Mouse (Mus musculus): Measurements from ENCODE around the gene Man1c1. TPM values are rescaled to one million over a fixed set of nuclear protein-coding genes. Genes with fewer than 3 reads are reported as not detected.

Gene Man1c1
- total RNA-seq (2021) = 10 to 100 TPM; 16.7 to 17.9 TPM
- long read RNA-seq, experiment 1, full-length matches to known transcripts = 52 of 57 reads
- long read RNA-seq, experiment 1, partial matches to known transcripts = 1 of 57 reads
- long read RNA-seq, experiment 1, other reads (novel, unspliced or antisense) = 4 of 57 reads
- long read RNA-seq, experiment 2, full-length matches to known transcripts = 59 of 72 reads
- long read RNA-seq, experiment 2, partial matches to known transcripts = 7 of 72 reads
- long read RNA-seq, experiment 2, other reads (novel, unspliced or antisense) = 6 of 72 reads

- DNase-seq (ENCODE audit: low spot score in 2 of 2) = peak; percentile 99
Observed at GRCm38 (mm10) chr4:134703835-134704546, at the start of gene Man1c1. TSS of gene Man1c1 (minus strand) at chr4:134704290.

GRCm38 (mm10) chr4:134753516-134754261 lies 49.6 kb upstream of the Man1c1 start:
- no peak for DNase-seq (ENCODE audit: low spot score in 2 of 2)

- DNase-seq (ENCODE audit: low spot score in 2 of 2) = no peak
Observed at GRCm38 (mm10) chr4:134752911-134753426, 48.9 kb upstream of the Man1c1 start.

- no peak for DNase-seq (ENCODE audit: low spot score in 2 of 2)
Observed at GRCm38 (mm10) chr4:134751682-134752380, 47.7 kb upstream of the Man1c1 start.

- DNase-seq (ENCODE audit: low spot score in 2 of 2) = no peak
Observed at GRCm38 (mm10) chr4:134750825-134751224, 46.7 kb upstream of the Man1c1 start.

- no peak for DNase-seq (ENCODE audit: low spot score in 2 of 2)
Observed at GRCm38 (mm10) chr4:134750263-134750662, 46.2 kb upstream of the Man1c1 start.

GRCm38 (mm10) chr4:134749301-134750030 lies 45.4 kb upstream of the Man1c1 start:
- DNase-seq (ENCODE audit: low spot score in 2 of 2) = no peak

GRCm38 (mm10) chr4:134745900-134746661 lies 42.0 kb upstream of the Man1c1 start:
- DNase-seq (ENCODE audit: low spot score in 2 of 2) = no peak

GRCm38 (mm10) chr4:134743881-134744633 lies 40.0 kb upstream of the Man1c1 start:
- DNase-seq (ENCODE audit: low spot score in 2 of 2) = no peak

GRCm38 (mm10) chr4:134741949-134742348 lies 37.9 kb upstream of the Man1c1 start:
- no peak for DNase-seq (ENCODE audit: low spot score in 2 of 2)

- no peak for DNase-seq (ENCODE audit: low spot score in 2 of 2)
Observed at GRCm38 (mm10) chr4:134740186-134740585, 36.1 kb upstream of the Man1c1 start.

- no peak for DNase-seq (ENCODE audit: low spot score in 2 of 2)
Observed at GRCm38 (mm10) chr4:134739530-134739929, 35.4 kb upstream of the Man1c1 start.

- DNase-seq (ENCODE audit: low spot score in 2 of 2) = no peak
Observed at GRCm38 (mm10) chr4:134737365-134737910, 33.3 kb upstream of the Man1c1 start.

- peak in 1 of 2 experiments; percentile 37 for DNase-seq (ENCODE audit: low spot score in 2 of 2)
Observed at GRCm38 (mm10) chr4:134736147-134736546, 32.1 kb upstream of the Man1c1 start.

- DNase-seq (ENCODE audit: low spot score in 2 of 2) = peak in 1 of 2 experiments; percentile 38
Observed at GRCm38 (mm10) chr4:134734629-134735081, 30.6 kb upstream of the Man1c1 start.

GRCm38 (mm10) chr4:134734038-134734628 lies 30.0 kb upstream of the Man1c1 start:
- DNase-seq (ENCODE audit: low spot score in 2 of 2) = peak; percentile 61 to 75

- no peak for DNase-seq (ENCODE audit: low spot score in 2 of 2)
Observed at GRCm38 (mm10) chr4:134733371-134733770, 29.3 kb upstream of the Man1c1 start.

- DNase-seq (ENCODE audit: low spot score in 2 of 2) = no peak
Observed at GRCm38 (mm10) chr4:134730106-134730505, 26.0 kb upstream of the Man1c1 start.

Measured in gastrocnemius, postnatal 4 days (tissue).